Mouse (Mus musculus) embryonic fibroblast, embryonic 13.5 days (primary cell): ENCODE data around the gene Cd248.

Experiments
- CTCF ChIP-seq: IDR thresholded peaks from 2 replicates; pipeline ENCODE4 v1.5.1; 2011; ENCODE audit warnings: mild to moderate bottlenecking, control low read depth, low read length, moderate library complexity, borderline replicate concordance; ENCODE audit not compliant: insufficient read depth
- POLR2A ChIP-seq: IDR thresholded peaks from 2 replicates; pipeline ENCODE4 v1.6.1; 2011; ENCODE audit warnings: low read depth, mild to moderate bottlenecking, control low read depth, low read length, moderate library complexity

GRCm38 (mm10) chr19:5094746-5095417 is 27.0 kb downstream of the Cd248 start:
- TF ChIP-seq CTCF, result no peak
- TF ChIP-seq POLR2A, result no peak
